17 mouse cellular contexts compared by ENCODE assay signal in the genomic region with DNA sequence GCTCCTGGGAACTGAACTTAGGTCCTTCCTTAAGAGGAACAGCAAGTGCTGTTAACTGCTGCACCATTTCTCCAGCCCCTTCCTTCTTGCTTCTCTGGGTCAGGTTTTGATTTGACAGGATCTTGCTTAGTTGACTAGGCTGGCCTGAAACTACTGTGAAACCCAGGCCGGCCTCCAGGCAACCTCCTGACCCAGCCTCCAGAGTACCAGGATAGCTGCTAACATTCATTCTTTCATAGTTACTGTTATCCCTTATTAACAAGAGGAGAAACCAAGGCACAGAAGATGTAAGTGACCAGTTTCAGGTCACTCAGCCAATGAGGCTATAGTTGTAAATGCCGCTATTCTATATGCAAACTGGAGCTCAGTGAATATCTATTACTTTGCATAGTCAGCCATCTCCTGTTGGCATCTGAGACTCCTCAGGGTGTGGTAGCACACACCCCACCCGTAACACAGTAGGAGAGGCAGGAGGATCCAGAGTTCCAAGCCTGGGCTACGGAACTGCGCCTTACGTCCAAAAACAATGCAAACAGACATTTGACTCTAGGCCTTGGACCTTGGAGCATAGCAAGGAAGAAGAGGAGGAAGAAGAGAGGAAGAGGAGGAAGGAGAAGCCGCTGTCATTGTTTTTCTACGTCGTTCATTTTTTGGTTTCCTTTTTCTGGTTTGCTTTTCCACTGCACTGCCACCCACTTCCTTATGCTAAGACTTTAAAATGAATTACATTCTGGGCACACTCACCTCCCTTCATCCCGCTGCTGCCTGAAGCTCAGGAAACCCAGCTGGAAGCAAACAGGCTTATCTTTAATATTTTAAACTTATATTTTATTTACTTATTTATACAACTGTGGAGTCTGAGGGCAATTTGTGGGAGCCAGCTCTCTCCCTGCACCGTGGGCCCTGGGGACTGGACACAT. TPM values are rescaled to one million over a fixed set of nuclear protein-coding genes. Genes with fewer than 3 reads are reported as not detected.
DNase-seq lines count a peak whose midpoint lies in the region; ATAC-seq and TF ChIP-seq lines count a peak whose summit lies in the region.
"Had no signal": no experiment of that assay in that cellular context is flagged by ENCODE, and none has a peak within 500 bp of the region (broad histone marks: within the 10 kb centered on the region; RNA-seq: fewer than 3 reads in every experiment).

No protein-coding gene starts in this region.

- DNase-seq in frontal cortex, postnatal 36 days (ENCODE audit: low spot score in 2 of 2), result peak; percentile 39 to 54
- DNase-seq in frontal cortex, postnatal 10 days (ENCODE audit: low spot score in 2 of 2), result no peak
- DNase-seq in kidney, postnatal 4 days, result no peak
- DNase-seq in kidney, adult 11 months, result no peak
- DNase-seq in heart, postnatal 4 days, result no peak
- DNase-seq: adrenal gland, postnatal 36 days; cerebellum, adult 11 months; heart, postnatal 10 days; kidney, adult 8-10 months; thymus, postnatal 4 days had no signal

- no peak overlapping the region for H3K4me3 ChIP-seq in ES-Bruce4 (ENCODE audit: low read depth, low read length)
- peak overlapping the region; percentile 60 for H3K4me3 ChIP-seq in erythroblast, embryonic 14.5 days (replicated peaks)
- peak overlapping the region; percentile 39 for H3K4me3 ChIP-seq in liver, embryonic 15.5 days (replicated peaks)
- H3K4me3 ChIP-seq: embryonic facial prominence, embryonic 15.5 days; neural tube, embryonic 13.5 days had no signal

- peaks cover 8% of the 10 kb centered on the region for H3K4me1 ChIP-seq in ES-Bruce4 (ENCODE audit: control insufficient read depth, insufficient read depth, low read length)
- peaks cover 92% of the 10 kb centered on the region for H3K4me1 ChIP-seq in erythroblast, embryonic 14.5 days (ENCODE audit: control insufficient read depth)
- H3K4me1 ChIP-seq in liver, embryonic 15.5 days (replicated peaks), result peaks cover 84% of the 10 kb centered on the region
- H3K4me1 ChIP-seq: embryonic facial prominence, embryonic 15.5 days had no signal

- H3K9me3 ChIP-seq in ES-Bruce4 (replicated peaks; ENCODE audit: control insufficient read depth, insufficient read depth, low read length, poor library complexity, severe bottlenecking), result no peaks in the 10 kb centered on the region
- H3K9me3 ChIP-seq in erythroblast, embryonic 14.5 days (ENCODE audit: control insufficient read depth, low read length), result no peaks in the 10 kb centered on the region
- no peaks in the 10 kb centered on the region for H3K9me3 ChIP-seq in liver, embryonic 15.5 days (replicated peaks)
- H3K9me3 ChIP-seq: embryonic facial prominence, embryonic 15.5 days; G1E; neural tube, embryonic 13.5 days had no signal

- whole genome bisulfite sequencing in liver, embryonic 15.5 days (ENCODE audit: insufficient replicate concordance), result 42% methylated on average over 11 of the region's 11 CpGs

- peak; percentile 84 for TF ChIP-seq EP300 in ES-Bruce4 (IDR thresholded peaks at IDR 0.05; ENCODE audit: insufficient read depth, low read depth, low read length)

- H3K27ac ChIP-seq in ES-Bruce4 (ENCODE audit: insufficient read depth, low read length), result peak overlapping the region; percentile 88
- peak overlapping the region; percentile 95 for H3K27ac ChIP-seq in liver, embryonic 15.5 days (replicated peaks)
- H3K27ac ChIP-seq: embryonic facial prominence, embryonic 15.5 days; hindbrain, postnatal 0 days; neural tube, embryonic 13.5 days had no signal

- H3K9ac ChIP-seq in ES-Bruce4 (ENCODE audit: low read depth, poor library complexity, severe bottlenecking), result no peak overlapping the region
- H3K9ac ChIP-seq in liver, embryonic 15.5 days, result peak overlapping the region; percentile 63
- H3K9ac ChIP-seq: embryonic facial prominence, embryonic 15.5 days; neural tube, embryonic 13.5 days had no signal

- H3K27me3 ChIP-seq in ES-Bruce4 (ENCODE audit: control insufficient read depth, insufficient read depth, low read length, poor library complexity, severe bottlenecking), result no peaks in the 10 kb centered on the region
- peaks cover 19% of the 10 kb centered on the region for H3K27me3 ChIP-seq in erythroblast, embryonic 14.5 days (ENCODE audit: control insufficient read depth)
- peaks cover 15% of the 10 kb centered on the region for H3K27me3 ChIP-seq in liver, embryonic 15.5 days
- H3K27me3 ChIP-seq: embryonic facial prominence, embryonic 15.5 days; neural tube, embryonic 13.5 days had no signal

- no peak for TF ChIP-seq CTCF in ES-Bruce4 (IDR thresholded peaks at IDR 0.05; ENCODE audit: low read depth, low read length)

- H3K4me2 ChIP-seq in liver, embryonic 15.5 days, result peak overlapping the region; percentile 69
- H3K4me2 ChIP-seq: embryonic facial prominence, embryonic 15.5 days; neural tube, embryonic 13.5 days had no signal

- H3K36me3 ChIP-seq in ES-Bruce4 (ENCODE audit: control insufficient read depth, insufficient read depth, low read length, poor library complexity, severe bottlenecking), result no peaks in the 10 kb centered on the region
- peaks cover 13% of the 10 kb centered on the region for H3K36me3 ChIP-seq in erythroblast, embryonic 14.5 days (ENCODE audit: control insufficient read depth)
- no peaks in the 10 kb centered on the region for H3K36me3 ChIP-seq in liver, embryonic 15.5 days (replicated peaks)
- H3K36me3 ChIP-seq: embryonic facial prominence, embryonic 15.5 days; G1E; neural tube, embryonic 13.5 days had no signal

- TF ChIP-seq POLR2A in ES-Bruce4 (IDR thresholded peaks at IDR 0.05; ENCODE audit: insufficient read depth, low read length), result no peak

- ATAC-seq in liver, embryonic 15.5 days (ENCODE audit: insufficient read depth), result peak; percentile 80
- ATAC-seq: hindbrain, postnatal 0 days had no signal

RNA-seq across cellular contexts. Expression of a gene that starts 24.7 kb away (rescaled TPM):
- polyA plus RNA-seq in ES-Bruce4 (2011; ENCODE audit: insufficient read depth, insufficient read length, low read depth, missing spikeins), result 339 and 341 TPM in 2 replicates
- 6.0 and 6.8 TPM in 2 replicates for polyA plus RNA-seq in erythroblast, embryonic 14.5 days (2012)
- polyA plus RNA-seq in liver, embryonic 15.5 days (2015; fragmentation: Nextera tagmentation; extraction: Ambion mirVana), result 24.4 and 29.4 TPM in 2 replicates
- 10 to 100 TPM; 93.2 to 93.6 TPM for total RNA-seq in heart, postnatal 4 days (2021)

Comparison
In these comparisons a context has a peak if more than half of its experiments do, and no peak if none do; other contexts are left out.
1. DNase-seq: peak in frontal cortex, postnatal 36 days (2 of 2); none in frontal cortex, postnatal 10 days (0 of 2), kidney, postnatal 4 days (0 of 2), kidney, adult 11 months (single experiment) and heart, postnatal 4 days (single experiment).
2. RNA of a gene that starts 24.7 kb away (polyA plus RNA-seq): 339 to 341 TPM in ES-Bruce4; 24.4 to 29.4 TPM in liver, embryonic 15.5 days and 6.0 to 6.8 TPM in erythroblast, embryonic 14.5 days; every median in the first group is over 10 times any median in the second.